Mouse (Mus musculus): Measurements from ENCODE around the gene Olfr1394. TPM values are rescaled to one million over a fixed set of nuclear protein-coding genes. Genes with fewer than 3 reads are reported as not detected.
"Not testable (repeated sequence)": the region's sequence is repeated elsewhere in the genome, so short reads cannot be mapped to it uniquely, and the experiment has no call there.

Gene Olfr1394
- total RNA-seq (2022) = not detected

DNA sequence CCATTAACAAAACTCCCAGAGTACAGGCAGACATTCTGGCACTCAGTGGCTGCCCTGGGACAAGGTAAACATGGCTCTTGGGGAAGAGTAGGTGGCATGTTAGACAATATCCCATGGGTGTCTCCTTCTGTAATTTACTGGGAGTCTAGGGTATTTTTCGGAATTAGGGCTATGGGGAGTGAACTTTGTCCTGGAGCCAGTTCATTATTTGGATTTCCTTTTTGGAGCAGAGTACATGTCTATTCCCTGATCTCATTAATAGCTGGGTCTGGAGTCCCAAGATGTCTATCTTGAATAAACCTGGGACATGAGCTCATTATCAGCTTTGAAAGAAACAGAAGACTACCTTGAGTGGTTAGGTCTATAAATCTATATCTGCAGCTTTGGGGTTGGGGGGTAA is at the start of gene Olfr1394:
Gene Olfr1394, plus strand, starts transcription at position 301 of the 400 bp plus-strand sequence.
- no peak for DNase-seq (ENCODE audit: low spot score in 2 of 2)

DNA sequence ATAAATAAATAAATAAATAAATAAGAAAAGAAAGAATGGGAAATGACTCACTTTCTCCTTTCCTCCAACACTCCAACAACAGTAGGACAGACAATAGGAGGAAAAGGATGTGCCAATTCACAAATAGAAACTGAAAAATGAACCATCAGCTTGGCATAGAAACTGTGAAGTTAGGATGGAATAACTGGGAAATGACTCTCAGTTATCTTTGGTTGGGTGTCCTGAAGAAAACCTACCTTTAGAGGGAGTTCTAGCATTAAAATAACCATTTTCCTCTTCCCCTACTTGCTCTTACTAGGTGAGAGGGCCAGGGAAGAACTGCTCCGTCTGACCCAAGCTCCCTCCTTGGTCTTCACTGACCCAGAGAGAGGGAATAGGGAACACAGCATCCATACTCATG is 48.4 kb upstream of the Olfr1394 start:
- no peak for DNase-seq (ENCODE audit: low spot score in 2 of 2)

DNA sequence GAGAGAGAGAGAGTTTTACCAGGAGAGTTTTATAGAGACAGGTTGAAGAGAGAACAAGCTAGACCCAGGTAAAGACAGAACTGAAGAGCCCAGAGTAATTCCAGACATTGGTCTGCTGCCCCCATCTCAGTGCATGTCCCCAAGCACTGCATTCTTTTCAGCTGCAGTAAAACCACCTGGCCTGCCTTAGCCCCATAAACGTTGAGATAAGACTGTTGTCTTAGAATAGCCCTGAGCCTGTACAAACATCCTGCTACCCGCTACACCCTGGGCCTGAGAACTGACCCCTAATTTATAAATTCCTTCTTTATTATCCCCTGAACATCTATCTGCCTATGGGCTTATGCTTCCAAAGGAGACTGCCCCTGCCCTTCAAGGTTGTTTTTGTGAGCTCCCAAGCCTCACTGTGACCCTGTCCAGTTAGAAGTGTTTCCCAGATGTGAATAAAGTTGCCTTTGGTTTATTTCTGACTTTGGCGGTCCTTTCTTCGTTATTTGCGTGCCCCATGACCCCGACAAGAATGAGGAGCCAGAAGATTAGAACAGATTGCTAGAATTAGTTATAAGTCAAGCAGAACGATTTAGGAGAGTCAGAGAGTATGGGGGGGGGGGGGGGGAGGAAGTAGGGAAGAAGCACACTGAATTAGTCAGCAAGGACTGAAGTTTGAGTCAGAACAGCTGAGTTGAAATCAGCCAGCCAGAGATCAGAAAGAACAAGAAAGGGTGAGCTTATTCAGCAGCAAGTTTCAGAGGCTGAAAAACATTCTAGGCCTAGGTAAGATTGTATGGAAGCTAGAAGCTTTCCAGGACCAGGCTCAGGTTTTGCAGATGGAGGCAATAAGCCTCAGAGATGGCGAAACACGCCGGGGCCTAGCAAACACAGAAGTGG is 46.3 kb upstream of the Olfr1394 start:
- DNase-seq (ENCODE audit: low spot score in 2 of 2) = no peak

DNA sequence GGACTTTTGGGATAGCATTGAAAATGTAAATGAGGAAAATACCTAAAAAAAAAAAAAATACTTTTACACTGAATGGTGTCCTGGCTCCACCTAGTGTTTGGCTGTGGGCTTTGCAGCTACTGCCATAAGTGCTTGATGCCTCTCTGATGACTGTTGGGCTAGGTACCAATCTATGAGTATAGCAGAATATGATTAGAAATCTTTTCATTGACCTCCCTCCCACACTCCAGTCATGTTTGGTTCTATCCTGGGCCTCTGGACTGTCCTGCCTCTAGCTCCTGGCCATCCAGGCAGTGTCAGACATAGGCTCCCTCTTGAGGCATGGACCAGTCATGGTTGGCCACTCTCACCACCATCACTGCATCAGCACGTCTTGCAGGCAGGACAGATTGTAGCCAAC is 45.3 kb upstream of the Olfr1394 start:
- DNase-seq (ENCODE audit: low spot score in 2 of 2) = peak in 1 of 2 experiments; percentile 12

DNA sequence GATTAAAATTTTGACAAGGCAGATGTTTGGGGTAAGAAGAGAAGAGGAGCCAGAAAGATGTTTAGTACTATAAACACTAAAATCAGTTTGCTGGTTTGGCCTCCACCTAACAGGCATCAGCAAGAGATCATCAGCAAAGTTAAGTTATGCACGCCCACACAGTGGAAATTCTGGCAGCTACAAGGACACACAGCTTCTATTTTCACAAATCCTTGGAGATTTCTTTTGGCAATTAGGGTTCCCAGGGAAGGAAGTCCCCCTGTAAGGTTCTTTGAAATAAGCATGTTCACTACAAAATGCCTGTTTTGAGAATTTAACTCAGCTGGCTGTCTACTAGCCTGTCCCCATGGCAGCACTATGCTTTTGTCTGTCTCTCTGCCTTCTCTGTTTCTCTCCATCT is 43.2 kb upstream of the Olfr1394 start:
- DNase-seq (ENCODE audit: low spot score in 2 of 2) = no peak

DNA sequence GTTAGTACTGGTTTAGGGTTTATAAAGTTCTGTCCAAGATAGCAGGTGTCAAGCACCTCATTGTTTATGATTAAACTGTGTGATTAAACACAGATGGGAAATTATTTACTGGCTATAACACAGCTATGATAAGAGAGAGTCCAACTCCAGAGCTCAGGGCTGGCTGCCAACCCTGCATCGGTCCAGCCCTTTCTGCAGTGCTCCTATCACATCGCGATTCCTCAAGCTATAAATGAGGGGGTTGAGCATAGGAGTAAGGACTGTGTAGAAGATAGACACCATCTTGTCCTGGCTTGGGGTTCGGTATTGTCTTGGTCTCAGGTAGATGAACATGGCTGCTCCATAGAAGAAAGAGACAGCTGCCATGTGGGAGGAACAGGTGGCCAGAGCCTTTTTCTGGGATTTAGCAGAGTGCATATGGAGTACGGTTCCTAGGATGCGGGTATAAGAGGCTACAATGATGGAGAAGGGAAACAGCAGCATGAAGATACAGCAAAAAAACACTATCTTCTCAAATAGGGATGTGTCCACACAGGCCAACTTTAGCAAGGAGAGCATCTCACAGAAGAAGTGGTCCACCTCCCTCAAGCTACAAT is 41.5 kb upstream of the Olfr1394 start:
- peak; percentile 25 to 35 for DNase-seq (ENCODE audit: low spot score in 2 of 2)

DNA sequence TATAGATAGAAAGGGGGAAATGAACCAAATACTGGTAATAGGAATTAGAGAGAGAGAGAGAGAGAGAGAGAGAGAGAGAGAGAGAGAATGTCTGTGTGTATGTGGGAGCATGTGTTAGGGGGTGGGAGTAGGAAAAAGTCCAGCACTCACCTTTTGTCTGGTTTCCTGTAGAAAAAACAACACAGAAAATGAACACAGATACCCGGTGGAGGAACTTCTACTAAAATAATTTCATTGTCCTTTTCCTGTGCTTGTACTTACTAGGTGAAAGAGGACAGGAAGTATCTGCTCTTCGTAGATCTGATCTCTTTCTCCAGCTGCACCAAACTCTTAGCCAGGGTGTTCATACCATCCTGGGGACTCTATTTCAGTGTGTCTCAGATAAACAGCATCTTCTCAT is 40.0 kb upstream of the Olfr1394 start:
- DNase-seq (ENCODE audit: low spot score in 2 of 2) = no peak

DNA sequence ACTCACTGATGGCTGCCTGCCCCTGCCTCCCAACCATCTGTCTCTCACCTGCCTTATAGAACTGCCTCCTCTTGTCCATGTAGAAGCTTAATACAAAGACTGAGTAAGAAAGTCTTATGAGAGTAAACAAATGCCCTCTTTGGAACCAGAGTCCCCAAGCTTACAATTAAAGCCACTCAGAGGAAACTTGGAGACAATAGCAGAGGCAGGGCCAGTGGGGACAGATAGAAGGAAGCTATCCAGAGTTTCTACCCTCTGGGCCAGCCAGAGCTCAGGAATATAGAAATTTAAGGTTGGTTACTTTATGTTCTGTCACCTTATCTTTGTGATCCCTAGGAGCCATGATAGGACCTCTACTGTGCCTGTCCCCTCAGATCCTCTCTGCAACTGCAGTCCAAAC is 39.4 kb upstream of the Olfr1394 start, which contains the start of gene Olfr1396:
Gene Olfr1396, minus strand, starts transcription at position 101 of the 400 bp plus-strand sequence.
- DNase-seq (ENCODE audit: low spot score in 2 of 2) = no peak

DNA sequence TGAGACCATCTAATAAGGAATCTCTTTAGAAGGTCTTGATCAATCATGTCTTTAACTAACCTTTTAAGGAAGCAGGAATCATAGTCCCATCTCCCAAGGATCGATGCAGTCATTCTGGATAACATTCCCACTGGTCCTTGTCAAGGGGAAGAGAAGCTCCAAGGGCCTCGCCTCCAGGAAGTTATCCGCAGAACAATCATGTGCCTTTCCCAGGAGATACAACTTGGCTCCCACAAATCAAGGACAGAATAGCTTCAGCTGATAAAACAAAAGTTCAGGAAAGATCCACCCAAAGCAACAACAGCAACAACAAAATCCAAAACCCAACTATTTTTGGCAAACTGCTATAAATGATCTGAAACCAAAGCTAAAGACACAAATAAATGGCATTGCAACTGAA is 34.5 kb upstream of the Olfr1394 start:
- no peak for DNase-seq (ENCODE audit: low spot score in 2 of 2)

DNA sequence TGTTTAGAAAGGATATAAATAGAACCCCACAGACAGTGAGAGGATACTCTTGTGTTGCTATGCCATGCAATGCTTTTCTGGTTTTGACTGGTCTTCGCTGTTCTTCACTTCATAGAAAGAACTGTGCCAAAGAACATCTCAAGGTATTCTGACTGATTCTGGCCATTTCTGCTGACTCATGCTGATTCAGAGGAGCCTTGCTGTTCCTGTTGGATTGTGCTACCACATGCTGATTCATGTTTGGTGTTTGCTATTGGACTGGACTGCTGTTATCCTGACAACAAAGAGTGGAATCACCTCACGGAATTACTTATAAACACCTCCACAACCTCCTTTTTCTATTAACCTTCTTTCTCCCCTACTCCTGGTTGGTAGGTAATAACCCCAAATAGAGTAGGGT is 30.0 kb upstream of the Olfr1394 start:
- DNase-seq (ENCODE audit: low spot score in 2 of 2) = no peak

DNA sequence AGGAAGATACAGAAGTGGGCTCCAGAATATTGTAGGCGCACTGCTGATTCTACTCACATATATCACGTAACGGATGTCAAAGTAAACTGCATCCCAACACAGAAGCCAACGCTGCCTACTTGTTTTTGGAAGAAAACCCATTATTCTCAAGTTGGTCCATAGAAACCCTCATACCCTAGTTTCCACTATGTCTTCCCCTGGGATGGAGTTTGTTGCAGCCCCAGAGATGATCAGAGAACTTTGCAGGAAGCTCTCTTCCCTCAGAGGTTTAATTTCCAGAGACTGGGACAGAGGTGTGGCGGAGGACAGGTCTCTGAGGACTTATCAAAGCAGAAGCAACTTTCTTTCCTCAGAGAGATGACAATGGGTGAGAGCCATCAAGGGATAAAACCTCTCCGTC is 12.2 kb upstream of the Olfr1394 start, which contains the start of gene Olfr1395:
Gene Olfr1395, plus strand, starts transcription at position 301 of the 400 bp plus-strand sequence.
- DNase-seq (ENCODE audit: low spot score in 2 of 2) = no peak

DNA sequence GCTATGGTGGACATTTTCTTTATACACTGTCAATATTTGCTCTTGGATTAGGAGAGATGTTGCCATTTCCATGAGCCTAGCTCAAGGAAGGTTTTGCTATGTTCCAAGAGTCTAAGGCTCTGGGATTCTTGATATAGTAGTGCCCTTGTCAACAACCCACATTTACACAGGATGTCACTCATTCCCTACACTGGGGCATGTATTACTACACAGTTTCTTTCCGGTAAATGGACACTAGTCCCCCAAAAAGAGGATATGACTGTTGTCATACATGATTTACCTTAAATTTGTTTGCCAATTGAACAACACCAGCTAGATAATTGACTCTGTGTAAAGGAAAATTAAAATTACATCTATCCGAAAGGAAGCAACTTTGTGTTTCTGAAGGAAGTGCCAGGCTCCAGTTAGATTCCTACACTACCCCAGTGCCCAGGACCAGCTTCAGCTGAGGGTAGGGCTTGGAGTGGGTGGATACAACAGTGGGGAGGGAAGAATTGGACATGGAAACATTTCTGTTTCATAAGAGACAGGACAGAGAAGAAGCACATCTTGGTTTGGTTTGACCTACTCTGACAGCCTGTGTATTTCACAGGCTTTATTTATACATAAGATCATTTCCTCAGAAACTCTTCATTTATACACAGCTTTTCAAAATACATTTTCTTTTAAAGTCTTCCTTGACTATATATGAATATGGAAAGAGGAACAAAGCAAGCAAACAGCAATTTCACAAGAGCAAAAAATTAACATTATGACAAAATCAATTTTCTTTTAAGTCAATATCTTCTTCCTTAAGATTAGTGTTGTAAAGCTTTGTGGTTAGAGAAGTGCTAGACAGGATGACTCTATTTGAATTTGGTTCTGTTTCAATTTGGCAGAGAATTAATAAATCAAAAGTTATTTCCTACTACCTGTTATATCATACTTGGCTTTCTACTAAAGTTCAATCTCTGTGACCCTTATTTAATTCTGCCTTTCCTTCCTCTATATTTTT is 2.9 kb downstream of the Olfr1394 start:
- DNase-seq (ENCODE audit: low spot score in 2 of 2) = no peak

DNA sequence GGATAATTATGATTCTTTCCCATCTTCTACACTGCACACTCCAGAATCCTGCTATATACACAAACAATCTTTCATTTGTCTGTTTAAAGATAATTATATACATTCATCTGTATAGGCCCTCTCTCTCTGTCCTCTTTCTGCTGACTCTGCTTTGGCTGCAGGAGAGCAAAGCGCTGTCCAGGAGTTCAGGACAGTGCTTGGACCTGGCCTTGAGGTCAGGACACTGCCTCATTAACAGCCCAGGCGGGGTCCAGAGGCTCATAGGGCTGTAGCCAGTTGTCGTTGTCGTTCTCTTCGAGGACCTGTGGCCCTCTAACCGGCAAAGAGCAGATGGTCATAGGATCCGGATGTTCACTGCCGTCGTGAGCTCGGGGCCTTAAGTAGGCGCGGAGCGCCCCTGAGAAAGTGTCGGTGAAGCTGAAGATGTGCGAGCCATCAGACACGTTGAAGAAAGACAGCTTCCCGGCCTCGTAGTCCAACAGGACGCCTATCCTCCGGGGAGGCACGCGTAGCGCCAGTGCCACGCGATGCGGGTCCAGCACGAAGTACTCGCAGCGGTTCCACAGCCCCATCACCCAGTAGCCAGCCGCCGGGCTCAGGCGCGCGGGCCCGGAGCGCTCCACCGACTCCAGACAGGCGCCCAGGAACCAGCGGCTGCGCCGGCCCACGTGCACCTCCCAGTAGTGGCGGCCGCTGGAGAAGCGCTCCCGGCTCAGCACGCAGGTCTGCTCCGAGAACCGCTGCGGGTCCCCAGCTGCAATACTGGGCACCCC is 14.8 kb downstream of the Olfr1394 start:
- no peak for DNase-seq (ENCODE audit: low spot score in 2 of 2)

DNA sequence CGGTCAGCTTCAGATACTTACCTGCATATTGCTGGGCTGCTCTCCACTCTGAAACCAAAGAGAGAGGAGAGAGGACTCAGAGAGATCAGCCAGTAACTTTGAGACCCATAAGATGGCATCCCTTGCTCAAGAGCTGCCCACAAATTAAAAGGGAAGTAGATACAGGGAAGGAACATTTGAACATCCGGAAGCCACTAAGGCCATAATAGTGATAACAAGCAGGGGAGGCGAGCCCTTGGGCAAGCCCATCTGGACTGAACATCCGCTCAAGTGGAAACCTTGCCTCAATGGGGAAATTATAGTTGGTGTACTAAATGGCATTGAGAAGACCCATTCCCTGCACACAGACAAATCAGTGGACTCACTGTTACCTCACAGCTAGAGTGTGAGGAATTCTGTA is 16.4 kb downstream of the Olfr1394 start:
- no peak for DNase-seq (ENCODE audit: low spot score in 2 of 2)

DNA sequence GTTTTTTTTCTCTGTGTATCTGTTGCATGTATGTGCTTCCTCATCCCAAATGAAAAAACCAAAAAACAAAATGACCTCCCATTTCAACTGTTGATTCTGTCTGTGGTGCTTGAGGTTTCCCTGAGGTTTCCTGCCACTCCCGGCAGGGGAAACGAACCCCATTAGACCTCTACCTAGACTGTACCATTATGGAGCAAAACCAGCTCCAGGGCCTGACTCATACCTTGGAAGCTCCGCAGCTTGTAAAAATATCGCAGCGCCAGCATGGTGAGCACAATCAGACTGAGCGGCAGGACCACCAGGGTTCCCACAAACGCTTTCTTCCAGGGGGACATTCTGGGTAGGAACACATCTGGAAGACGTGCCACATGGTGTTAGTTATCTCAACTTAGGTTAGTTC is 21.2 kb downstream of the Olfr1394 start:
- no peak for DNase-seq (ENCODE audit: low spot score in 2 of 2)

DNA sequence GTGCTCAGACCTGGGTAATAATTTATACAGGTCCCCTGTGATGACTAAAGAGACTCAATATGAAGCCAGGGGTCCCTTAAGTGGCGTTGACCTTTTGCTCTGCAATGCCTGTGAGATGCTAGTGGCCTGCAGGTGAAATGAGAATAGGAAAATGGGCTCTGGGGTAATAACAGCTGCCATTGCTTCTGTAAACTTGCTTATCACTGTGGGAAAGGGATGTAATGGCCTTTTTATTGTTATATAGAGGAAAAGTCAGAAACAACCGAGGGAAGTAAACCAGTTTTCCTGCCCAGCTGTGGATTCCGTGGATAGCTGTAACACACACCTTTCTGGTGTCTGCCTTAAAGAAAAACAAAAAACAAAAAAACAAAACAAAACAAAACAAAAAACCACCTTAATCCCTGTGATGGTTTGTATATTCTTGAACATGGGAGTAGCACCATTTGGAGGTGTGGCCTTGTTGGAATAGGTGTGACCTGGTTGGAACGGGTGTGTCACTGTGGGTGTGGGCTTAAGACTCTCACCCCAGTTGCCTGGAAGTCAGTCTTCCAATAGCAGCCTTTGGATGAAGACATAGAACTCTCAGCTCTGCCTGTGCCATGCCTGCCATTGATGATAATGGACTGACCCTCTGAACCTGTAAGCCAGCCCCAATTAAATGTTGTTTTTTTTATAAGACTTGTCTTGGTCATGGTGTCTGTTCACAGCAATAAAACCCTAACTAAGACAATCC is 22.0 kb downstream of the Olfr1394 start:
- not testable (repeated sequence) for DNase-seq (ENCODE audit: low spot score in 2 of 2)

DNA sequence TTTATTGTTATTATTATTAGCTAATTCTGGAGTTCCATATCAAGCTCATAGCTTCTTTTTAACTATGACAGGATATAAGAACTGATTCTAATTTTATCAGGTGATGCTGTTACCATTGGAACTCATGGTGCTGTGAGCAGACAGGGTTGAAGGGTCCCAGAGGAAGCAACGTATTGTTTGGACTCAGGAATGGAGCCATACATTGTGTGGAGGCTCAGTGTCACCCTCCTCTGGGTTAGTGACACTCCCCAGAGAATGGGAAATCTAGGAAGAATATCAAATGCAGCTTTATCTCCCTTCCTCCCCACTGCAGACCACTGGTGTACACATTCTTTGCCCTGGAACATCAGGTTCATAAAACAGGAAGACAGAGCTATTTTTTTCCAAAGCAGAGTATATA is 29.0 kb downstream of the Olfr1394 start:
- no peak for DNase-seq (ENCODE audit: low spot score in 2 of 2)

DNA sequence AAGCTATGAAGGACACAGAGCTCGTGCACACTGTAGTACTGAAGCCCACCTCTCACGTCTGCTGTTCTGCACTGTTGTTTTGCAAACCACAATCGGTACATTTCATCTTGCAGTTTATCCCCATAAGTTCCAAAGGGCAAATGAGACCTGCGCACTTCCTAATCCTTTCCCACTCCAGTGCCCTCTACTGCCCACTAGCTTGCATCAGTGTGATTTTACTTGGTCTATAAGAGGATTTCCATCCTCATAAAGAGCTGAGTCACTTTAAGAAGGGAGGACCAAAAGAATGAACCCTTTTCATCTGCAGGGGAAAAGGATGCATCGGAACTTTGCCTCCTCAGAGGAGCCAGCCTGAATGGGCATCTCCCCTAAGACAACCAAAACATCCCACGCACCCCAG is 32.3 kb downstream of the Olfr1394 start:
- DNase-seq (ENCODE audit: low spot score in 2 of 2) = no peak

DNA sequence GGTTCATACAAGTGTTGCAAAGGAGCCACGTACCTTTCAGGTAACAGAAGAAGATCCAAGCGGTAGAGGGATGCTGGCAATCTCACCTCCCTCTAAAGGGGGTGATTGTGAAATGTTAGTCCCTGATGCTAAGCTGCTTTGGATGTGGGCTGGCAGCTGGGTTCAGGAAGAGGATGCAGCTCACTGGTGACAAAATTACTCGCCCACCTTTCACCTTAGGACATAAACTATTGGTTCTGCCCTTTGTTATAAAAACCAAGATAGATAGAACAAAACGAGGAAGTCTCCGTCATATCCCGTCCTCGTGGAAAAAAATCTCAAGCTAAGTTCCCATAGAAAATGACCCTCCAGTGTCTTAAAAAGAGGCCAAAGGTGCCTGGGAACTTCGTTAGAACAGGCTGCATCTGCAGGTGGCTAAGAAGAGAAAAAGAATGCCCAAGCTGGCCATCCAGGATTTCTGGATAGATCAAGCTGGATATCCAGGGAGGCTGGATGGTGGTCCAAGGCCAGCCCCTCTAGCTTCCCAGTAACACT is 32.8 kb downstream of the Olfr1394 start, which contains the start of gene Btnl9:
Gene Btnl9, minus strand, starts transcription at position 205 of the 534 bp plus-strand sequence.
- no peak for DNase-seq (ENCODE audit: low spot score in 2 of 2)

DNA sequence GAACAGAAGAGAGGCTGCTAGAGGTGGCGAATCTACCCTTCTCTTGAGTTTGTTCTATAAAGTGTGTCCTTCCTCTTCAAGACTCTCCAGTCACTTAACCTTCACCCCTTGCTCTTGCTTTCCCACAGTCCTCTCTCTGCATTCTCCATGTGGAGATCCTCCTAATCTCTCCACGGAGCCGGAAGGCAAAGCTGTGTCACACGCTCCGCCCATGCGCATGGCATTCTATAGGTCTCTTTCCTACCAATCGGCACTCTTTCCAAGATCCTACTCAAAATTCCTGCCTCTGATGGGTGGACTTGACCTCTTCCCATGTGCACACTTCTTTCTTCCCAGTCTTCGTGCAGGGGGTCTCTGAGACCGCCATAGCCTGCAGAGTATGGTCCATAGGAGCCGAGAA is 33.5 kb downstream of the Olfr1394 start:
- DNase-seq (ENCODE audit: low spot score in 2 of 2) = no peak

Data from layer of hippocampus, adult 8-10 months (tissue).